Mouse (Mus musculus) CD4-positive, CD25-positive, alpha-beta regulatory T cell, adult 2 months (primary cell): ENCODE data around the gene Cyp2t4.
A peak's percentile ranks its signal among the peaks of the same experiment; 100 is the strongest.

Experiments
- DNase-seq: peaks from one replicate; pipeline ENCODE4 v3.0.0-alpha.2; 2012; ENCODE audit warnings: low read depth, low spot score

Cyp2t4 gene

GRCm38 (mm10) chr7:27153205-27153764, at the start of gene Cyp2t4:
TSS of gene Cyp2t4 (plus strand) at chr7:27153714.
- DNase-seq, result no peak

DNA sequence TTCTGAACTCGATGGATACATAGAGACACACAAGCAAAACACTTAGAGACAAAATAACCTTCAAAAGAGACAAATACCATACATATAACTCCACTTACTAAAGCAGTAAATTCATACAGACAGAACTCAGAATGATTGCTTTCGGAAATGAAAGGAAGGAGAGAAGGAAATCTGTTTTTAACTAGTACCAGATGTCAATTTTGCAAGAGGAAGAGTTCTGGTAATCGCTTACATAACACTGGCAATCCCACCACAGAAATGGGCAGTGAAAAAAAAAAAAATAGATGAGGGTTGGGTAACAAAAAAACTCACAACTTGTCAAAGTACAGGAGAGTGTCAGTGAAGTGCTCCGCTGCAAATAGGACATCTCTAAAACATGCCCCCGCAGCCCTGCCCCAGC, 48.6 kb upstream of the Cyp2t4 start:
- no peak for DNase-seq

- DNase-seq, result no peak
Observed at GRCm38 (mm10) chr7:27110327-27110726, 43.2 kb upstream of the Cyp2t4 start.

DNA sequence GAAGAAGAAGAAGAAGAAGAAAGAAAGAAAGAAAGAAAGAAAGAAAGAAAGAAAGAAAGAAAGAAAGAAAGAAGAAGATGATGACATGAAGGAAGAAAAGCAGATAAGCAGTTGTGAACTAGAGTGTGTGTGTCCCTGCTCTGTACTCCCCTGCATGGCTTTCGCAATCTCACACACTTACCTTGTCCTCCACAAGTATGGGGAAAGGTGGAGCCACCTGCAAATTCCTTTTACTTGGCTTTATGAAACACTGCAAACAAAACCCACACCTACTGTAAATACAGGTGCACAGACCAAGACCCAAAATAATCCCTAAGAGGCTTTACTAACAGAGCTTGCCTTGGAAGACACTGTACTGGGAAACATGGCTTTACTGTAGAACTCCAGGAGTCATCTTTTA, 42.5 kb upstream of the Cyp2t4 start:
- DNase-seq, result no peak

GRCm38 (mm10) chr7:27111987-27112386, 41.5 kb upstream of the Cyp2t4 start:
- no peak for DNase-seq

DNA sequence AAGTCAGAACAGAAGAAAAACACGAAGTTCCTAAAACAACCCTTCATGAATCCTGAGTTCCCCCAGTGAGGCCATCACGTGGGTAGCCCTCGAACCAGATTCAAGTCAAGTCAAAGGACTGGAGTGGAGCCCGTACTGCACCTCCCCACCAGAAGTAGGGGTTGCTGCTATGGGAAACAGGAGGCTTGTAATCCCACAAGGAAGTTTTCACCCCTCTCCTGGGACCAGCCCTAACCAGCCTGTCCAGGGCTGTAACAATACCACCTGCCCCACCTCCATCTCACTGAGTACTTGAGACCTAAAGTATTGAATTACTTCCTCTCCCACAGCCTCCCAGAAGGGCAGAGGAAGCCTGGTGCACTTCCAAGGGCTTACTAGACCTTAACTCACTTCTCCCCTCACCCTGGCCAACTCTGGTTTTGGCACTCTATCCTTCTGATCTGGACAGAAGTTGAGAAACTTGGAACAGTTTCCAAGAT, 35.4 kb upstream of the Cyp2t4 start:
- DNase-seq, result no peak

- DNase-seq, result no peak
Observed at GRCm38 (mm10) chr7:27119676-27120075, 33.8 kb upstream of the Cyp2t4 start, which contains the start of gene Cyp2f2. TSS of gene Cyp2f2 (plus strand) at chr7:27119909.

DNA sequence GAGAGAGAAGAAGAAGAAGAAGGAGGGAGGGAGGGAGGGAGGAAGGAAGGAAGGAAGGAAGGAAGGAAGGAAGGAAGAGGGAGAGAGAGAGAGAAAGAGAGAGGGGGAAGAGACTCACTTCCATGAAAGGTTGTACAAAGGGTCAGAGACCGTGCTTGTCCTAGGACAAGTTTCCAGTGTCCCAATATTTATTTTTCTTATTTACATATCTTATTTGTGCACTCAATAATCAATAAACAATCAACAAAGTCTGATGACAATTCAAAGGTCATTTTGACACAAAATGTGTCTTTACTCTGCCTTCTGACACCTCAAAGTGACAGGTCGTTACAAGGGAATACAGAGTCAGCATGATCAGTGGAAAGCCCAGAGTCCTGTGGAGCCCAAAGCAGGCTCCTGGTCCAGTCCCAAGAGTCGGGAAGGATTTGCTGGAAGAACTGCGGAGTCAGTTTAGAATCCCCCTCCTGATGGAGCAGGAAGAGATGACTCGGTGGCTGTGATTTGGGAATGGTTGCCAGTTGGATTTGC, 29.1 kb upstream of the Cyp2t4 start:
- DNase-seq, result no peak

DNA sequence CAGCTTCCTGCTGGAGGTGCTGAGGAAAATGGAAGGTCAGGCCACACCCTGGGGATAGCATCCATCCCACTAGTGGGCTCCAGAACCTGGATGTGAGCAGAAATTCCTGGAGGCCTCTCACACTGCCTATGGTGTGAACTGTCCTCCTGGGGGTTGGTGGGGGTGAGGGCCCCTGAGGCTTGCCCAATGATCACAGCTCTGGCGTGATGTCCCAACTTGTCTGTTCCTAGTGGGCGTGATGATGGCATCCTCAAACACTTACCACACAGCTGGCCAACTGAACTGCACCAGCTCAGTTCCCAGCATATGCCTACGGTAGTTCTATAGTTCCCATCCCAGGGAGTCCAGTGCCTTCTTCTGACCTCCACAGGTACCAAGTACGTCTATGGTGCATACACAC, 28.5 kb upstream of the Cyp2t4 start:
- no peak for DNase-seq

DNA sequence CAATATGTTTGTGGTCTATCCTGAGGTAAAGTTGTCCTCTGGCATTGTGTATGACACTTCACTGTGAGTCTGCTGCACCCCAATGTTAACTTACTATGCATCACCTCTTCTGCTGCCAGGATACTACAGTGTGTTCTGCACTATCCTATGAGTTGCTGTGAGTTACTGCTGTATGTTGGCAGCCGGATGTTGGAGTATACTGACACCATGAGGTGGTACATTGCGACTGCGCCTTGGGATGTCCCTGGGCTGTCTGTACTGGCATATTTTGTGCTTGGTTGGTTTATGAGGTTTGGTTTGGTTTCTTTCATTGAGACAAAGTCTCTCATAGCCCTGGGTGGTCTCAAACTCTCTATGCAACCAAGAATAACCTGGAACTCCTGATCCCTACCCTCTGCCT, 25.4 kb upstream of the Cyp2t4 start:
- peak; percentile 39 for DNase-seq

DNA sequence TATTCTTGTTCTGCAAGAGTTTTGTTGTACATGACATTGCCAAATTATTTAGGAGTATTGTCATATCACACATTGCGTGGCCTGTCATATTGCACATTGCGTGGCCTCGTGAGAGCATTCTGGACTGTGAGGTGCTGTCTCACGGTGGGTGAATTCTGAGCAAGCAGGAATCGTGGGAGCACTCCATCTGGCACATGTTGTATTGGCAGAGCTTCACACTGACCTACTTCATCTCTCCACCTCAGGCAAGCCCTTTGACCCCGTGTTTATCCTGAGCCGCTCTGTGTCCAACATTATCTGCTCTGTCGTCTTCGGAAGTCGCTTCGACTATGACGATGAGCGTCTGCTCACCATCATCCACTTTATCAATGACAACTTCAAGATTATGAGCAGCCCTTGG, 24.6 kb upstream of the Cyp2t4 start:
- DNase-seq, result no peak

DNA sequence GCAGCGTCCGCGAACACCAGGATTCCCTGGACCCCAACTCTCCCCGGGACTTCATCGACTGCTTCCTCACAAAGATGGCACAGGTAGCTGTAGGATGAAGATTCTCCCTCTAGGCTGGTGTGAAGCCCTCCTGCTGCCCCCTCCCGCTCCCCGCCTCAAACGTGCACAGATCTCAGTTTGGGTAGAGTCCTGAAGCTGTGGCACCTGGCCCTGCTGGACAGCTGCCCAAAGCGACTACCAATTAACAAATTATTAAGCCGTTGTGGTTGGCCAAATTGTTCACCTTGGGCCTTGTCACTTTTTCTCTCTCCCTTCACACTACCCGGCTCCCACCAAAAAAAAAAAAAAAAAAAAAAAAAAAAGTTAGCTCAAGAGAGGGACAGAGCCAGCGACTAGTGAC, 23.7 kb upstream of the Cyp2t4 start:
- DNase-seq, result no peak

GRCm38 (mm10) chr7:27130521-27131370, 22.8 kb upstream of the Cyp2t4 start:
- DNase-seq, result no peak

- peak; percentile 19 for DNase-seq
Observed at GRCm38 (mm10) chr7:27131387-27131786, 22.1 kb upstream of the Cyp2t4 start.

- peak; percentile 72 for DNase-seq
Observed at GRCm38 (mm10) chr7:27132588-27132987, 20.9 kb upstream of the Cyp2t4 start.

DNA sequence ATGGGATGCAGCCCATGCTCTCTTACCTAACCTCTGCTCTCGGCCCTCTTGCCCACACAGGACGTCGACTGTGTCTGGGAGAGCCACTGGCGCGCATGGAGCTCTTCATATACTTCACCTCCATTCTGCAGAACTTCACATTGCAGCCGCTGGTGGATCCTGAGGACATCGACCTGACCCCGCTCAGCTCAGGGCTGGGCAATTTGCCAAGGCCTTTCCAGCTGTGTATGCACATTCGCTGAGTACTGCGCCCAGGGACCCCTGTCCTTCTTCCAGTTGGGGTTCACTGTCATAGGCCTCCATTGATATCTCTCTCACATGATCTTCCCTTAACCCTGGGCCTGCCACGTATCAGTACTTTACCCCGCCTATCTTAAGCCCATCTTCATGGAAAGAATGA, 20.4 kb upstream of the Cyp2t4 start:
- no peak for DNase-seq

- DNase-seq, result no peak
Observed at GRCm38 (mm10) chr7:27133757-27134156, 19.8 kb upstream of the Cyp2t4 start.

GRCm38 (mm10) chr7:27136410-27136996, 17.0 kb upstream of the Cyp2t4 start:
- no peak for DNase-seq

- DNase-seq, result no peak
Observed at GRCm38 (mm10) chr7:27156005-27156404, 2.5 kb downstream of the Cyp2t4 start.

DNA sequence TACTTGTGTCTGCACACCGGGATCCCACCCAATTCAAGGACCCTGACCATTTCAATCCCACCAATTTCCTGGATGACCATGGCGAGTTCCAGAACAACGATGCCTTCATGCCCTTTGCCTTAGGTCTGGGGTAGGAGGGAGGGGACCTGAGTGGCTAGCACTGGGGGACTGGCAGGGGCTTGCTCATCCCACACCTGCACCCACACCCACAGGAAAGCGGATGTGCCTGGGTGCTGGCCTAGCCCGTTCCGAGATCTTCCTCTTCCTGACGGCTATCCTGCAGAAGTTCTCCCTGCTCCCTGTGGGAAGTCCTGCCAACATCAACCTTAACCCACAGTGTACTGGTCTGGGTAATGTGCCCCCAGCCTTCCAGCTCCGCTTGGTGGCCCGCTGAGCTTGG, 4.7 kb downstream of the Cyp2t4 start:
- DNase-seq, result no peak

DNA sequence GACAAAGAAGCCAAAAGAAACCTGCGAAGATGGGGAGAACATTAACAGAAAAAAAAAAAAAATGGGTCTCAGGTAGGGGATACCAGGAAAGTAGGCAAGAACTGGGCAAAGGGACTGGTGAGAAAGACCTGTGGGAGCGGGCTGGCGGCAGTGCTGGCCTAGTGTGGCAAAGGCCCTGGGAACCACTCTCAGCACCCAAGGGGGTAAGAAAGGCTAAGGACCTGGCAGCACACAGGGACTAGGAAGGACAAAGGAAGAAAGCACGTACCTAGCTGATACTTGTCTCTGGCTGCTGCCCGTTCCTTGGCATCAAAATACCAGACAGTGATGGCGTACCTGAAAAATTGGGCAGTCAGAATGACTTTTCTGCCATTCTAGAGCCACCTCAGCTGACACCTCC, 5.7 kb downstream of the Cyp2t4 start:
- DNase-seq, result no peak

DNA sequence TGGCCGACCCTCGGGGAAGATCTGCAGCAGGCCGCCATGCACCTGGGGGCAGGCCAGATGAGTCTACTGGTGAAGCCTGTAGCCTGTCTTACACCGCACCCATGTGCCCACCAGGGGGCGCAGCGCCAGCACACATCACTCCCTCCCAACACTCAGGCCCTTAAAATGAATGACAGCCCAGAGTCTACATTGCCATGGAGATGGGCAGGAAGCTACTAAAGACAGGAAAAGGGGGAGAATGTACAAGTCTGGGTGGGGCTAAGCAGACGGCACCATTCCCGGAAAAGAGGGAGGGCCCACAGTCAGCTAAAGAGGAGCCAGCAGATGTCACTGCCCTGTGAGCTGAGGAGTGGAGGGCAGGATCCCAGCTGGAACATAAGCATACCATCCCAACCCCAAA, 6.4 kb downstream of the Cyp2t4 start:
- peak; percentile 94 for DNase-seq

- no peak for DNase-seq
Observed at GRCm38 (mm10) chr7:27160921-27161320, 7.4 kb downstream of the Cyp2t4 start.
